Mouse (Mus musculus) myocyte (in vitro differentiated cells): ENCODE measurements at regions not wholly inside any gene's neighbourhood (a gene's known extent, or its start where the extent isn't known, plus 50 kb on each side); places are given as distances from the start of the nearest gene placed in this dataset.

Experiments
- POLR2A ChIP-seq: IDR thresholded peaks from one replicate; pipeline ENCODE4 v1.6.1; 2011; ENCODE audit warnings: low read depth, mild to moderate bottlenecking, control low read depth, moderate library complexity; ENCODE audit not compliant: insufficient read length
- USF1 ChIP-seq: IDR thresholded peaks from one replicate; pipeline ENCODE4 v1.6.1; 2011; ENCODE audit warnings: low read depth, mild to moderate bottlenecking, control low read depth, moderate library complexity

GRCm38 (mm10) chr12:80007849-80008248 lies 105.0 kb downstream of the Zfp36l1 start:
- TF ChIP-seq USF1 = no peak
- TF ChIP-seq POLR2A = no peak
